Mouse (Mus musculus): ENCODE data around the gene Zfp870.

- TF ChIP-seq USF1 (IDR thresholded peaks at IDR 0.05; ENCODE audit: low read depth) (no peak), CTCF (IDR thresholded peaks at IDR 0.05; ENCODE audit: control insufficient read depth, insufficient read depth, insufficient read length) (no peak), CEBPB (IDR thresholded peaks at IDR 0.05; ENCODE audit: low read depth) (no peak), MYOD1 (IDR thresholded peaks at IDR 0.05; ENCODE audit: control insufficient read depth, insufficient read length, low read depth) (no peak), MAX (IDR thresholded peaks at IDR 0.05) (no peak), MYOG (IDR thresholded peaks at IDR 0.05; ENCODE audit: control insufficient read depth, extremely low read depth, insufficient read length) (no peak), FOSL1 (IDR thresholded peaks at IDR 0.05; ENCODE audit: insufficient read depth, low read length, poor library complexity, severe bottlenecking) (no peak)
Observed at GRCm38 (mm10) chr17:32830418-32830782, 61.0 kb downstream of the Zfp870 start.
